Comparison of ENCODE assay signal across 13 mouse cellular contexts in the genomic region with DNA sequence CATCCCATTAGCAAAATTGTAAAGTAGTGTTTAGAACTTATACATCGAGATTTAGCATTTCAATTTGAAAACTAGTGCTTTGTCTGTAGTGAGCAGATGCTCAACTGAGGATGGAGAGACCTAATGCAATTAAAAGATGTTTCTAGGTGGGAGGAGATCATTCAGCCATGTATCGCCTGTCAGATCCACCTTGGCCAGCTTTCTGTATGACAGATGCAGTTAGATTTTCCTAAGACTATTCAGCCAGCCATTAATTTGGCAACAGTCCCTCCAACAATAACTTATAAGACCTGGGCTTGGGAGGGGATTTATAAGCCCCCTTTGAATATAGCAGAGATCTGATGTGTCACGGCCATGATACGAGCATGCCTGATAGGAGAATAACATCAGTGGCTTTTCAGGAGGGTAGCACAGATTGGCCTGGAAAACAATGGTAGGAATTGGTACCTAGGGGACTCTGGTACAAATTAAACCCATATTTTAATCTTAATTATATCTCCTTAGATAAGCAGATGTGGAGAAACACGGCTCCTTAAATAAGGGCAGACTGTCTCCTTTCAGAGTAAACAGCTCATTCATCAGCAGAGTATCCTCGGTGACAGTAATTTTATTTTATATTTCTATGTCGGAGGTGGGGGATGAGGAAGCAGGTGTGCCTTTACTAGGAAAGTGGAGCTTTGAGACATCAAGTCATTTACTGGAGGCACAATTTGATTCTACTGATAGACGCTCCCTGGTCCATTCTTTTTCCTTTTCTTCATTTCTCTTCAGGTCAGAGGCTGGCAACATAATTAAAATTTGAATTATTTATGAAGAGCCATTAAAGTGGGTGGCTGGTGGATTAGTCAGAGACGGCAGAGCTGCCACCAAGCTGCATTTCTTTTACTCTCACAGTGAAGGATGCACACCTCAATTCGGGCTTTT.
DNase-seq lines count a peak whose midpoint lies in the region; ATAC-seq lines count a peak whose summit lies in the region.
"Had no signal": no experiment of that assay in that cellular context is flagged by ENCODE, and none has a peak within 500 bp of the region (broad histone marks: within the 10 kb centered on the region; RNA-seq: fewer than 3 reads in every experiment).

No protein-coding gene starts in this region.

- peak overlapping the region; percentile 71 for H3K27ac ChIP-seq in forebrain, embryonic 12.5 days
- H3K27ac ChIP-seq in hindbrain, embryonic 13.5 days: peak overlapping the region; percentile 89
- peak overlapping the region; percentile 79 for H3K27ac ChIP-seq in midbrain, embryonic 16.5 days (ENCODE audit: low read length)
- no peak overlapping the region for H3K27ac ChIP-seq in intestine, embryonic 15.5 days
- H3K27ac ChIP-seq: embryonic facial prominence, embryonic 12.5 days; liver, embryonic 12.5 days had no signal

- H3K4me1 ChIP-seq in forebrain, embryonic 12.5 days: peaks cover 11% of the 10 kb centered on the region; the same call in 1 of the 2 replicates
- peaks cover 10% of the 10 kb centered on the region; the same call in 1 of the 2 replicates for H3K4me1 ChIP-seq in hindbrain, embryonic 13.5 days (replicated peaks)
- peaks cover 10% of the 10 kb centered on the region for H3K4me1 ChIP-seq in midbrain, embryonic 16.5 days (ENCODE audit: control insufficient read depth, insufficient read depth, low read length)
- H3K4me1 ChIP-seq in intestine, embryonic 15.5 days (replicated peaks): no peaks in the 10 kb centered on the region
- H3K4me1 ChIP-seq: embryonic facial prominence, embryonic 12.5 days; liver, embryonic 12.5 days had no signal

- H3K36me3 ChIP-seq in forebrain, embryonic 12.5 days (replicated peaks): no peaks in the 10 kb centered on the region
- H3K36me3 ChIP-seq in hindbrain, embryonic 13.5 days: no peaks in the 10 kb centered on the region
- H3K36me3 ChIP-seq in midbrain, embryonic 16.5 days (ENCODE audit: control insufficient read depth, insufficient read depth, low read length): no peaks in the 10 kb centered on the region
- no peaks in the 10 kb centered on the region for H3K36me3 ChIP-seq in intestine, embryonic 15.5 days
- H3K36me3 ChIP-seq: embryonic facial prominence, embryonic 12.5 days; liver, embryonic 12.5 days had no signal

- no peaks in the 10 kb centered on the region for H3K27me3 ChIP-seq in forebrain, embryonic 12.5 days
- H3K27me3 ChIP-seq in hindbrain, embryonic 13.5 days: no peaks in the 10 kb centered on the region
- no peaks in the 10 kb centered on the region for H3K27me3 ChIP-seq in midbrain, embryonic 16.5 days (ENCODE audit: control insufficient read depth, insufficient read depth, low read depth, low read length)
- no peaks in the 10 kb centered on the region for H3K27me3 ChIP-seq in intestine, embryonic 15.5 days (replicated peaks)
- H3K27me3 ChIP-seq: embryonic facial prominence, embryonic 12.5 days; liver, embryonic 12.5 days had no signal

- no peak overlapping the region for H3K4me2 ChIP-seq in forebrain, embryonic 12.5 days
- peak overlapping the region; percentile 26 for H3K4me2 ChIP-seq in hindbrain, embryonic 13.5 days
- peak overlapping the region; percentile 18; the same call in 1 of the 2 replicates for H3K4me2 ChIP-seq in midbrain, embryonic 16.5 days (ENCODE audit: low read length)
- no peak overlapping the region for H3K4me2 ChIP-seq in intestine, embryonic 15.5 days (replicated peaks)
- H3K4me2 ChIP-seq: embryonic facial prominence, embryonic 12.5 days; heart, embryonic 11.5 days; liver, embryonic 12.5 days had no signal

- no peak overlapping the region for H3K9ac ChIP-seq in forebrain, embryonic 12.5 days
- H3K9ac ChIP-seq in hindbrain, embryonic 13.5 days: no peak overlapping the region
- H3K9ac ChIP-seq in midbrain, embryonic 16.5 days (ENCODE audit: low read depth, low read length): no peak overlapping the region
- H3K9ac ChIP-seq in intestine, embryonic 15.5 days: no peak overlapping the region
- H3K9ac ChIP-seq: embryonic facial prominence, embryonic 12.5 days; liver, embryonic 12.5 days had no signal

- no peak overlapping the region for H3K4me3 ChIP-seq in forebrain, embryonic 12.5 days (replicated peaks)
- H3K4me3 ChIP-seq in hindbrain, embryonic 13.5 days: no peak overlapping the region
- no peak overlapping the region for H3K4me3 ChIP-seq in midbrain, embryonic 16.5 days (ENCODE audit: low read depth, low read length)
- H3K4me3 ChIP-seq in intestine, embryonic 15.5 days (replicated peaks): no peak overlapping the region
- H3K4me3 ChIP-seq: embryonic facial prominence, embryonic 12.5 days; liver, embryonic 12.5 days had no signal

- peak; percentile 54 for ATAC-seq in forebrain, embryonic 12.5 days (ENCODE audit: low FRiP score)
- ATAC-seq in hindbrain, embryonic 13.5 days (ENCODE audit: low FRiP score): peak; percentile 89
- peak; percentile 72 for ATAC-seq in midbrain, embryonic 16.5 days
- no peak for ATAC-seq in intestine, embryonic 15.5 days
- ATAC-seq: liver, embryonic 12.5 days had no signal

- DNase-seq in cerebellum, postnatal 14 days: peak; percentile 59 to 79
- no peak for DNase-seq in cerebellum, adult 11-12 months
- no peak for DNase-seq in ovary, postnatal 10 days (ENCODE audit: low spot score)
- no peak for DNase-seq in gastrocnemius, postnatal 10 days
- DNase-seq: gastrocnemius, postnatal 14 days; kidney, adult 9 months had no signal

- H3K9me3 ChIP-seq in forebrain, embryonic 12.5 days: no peaks in the 10 kb centered on the region
- no peaks in the 10 kb centered on the region for H3K9me3 ChIP-seq in hindbrain, embryonic 13.5 days
- no peaks in the 10 kb centered on the region for H3K9me3 ChIP-seq in midbrain, embryonic 16.5 days (replicated peaks; ENCODE audit: control insufficient read depth, low read length, poor library complexity, severe bottlenecking)
- no peaks in the 10 kb centered on the region for H3K9me3 ChIP-seq in intestine, embryonic 15.5 days
- H3K9me3 ChIP-seq: embryonic facial prominence, embryonic 12.5 days; liver, embryonic 12.5 days had no signal

- WGBS in forebrain, embryonic 12.5 days: 54% methylated on average over 10 of the region's 10 CpGs
- WGBS in hindbrain, embryonic 13.5 days: 31% methylated on average over 10 of the region's 10 CpGs
- 25% methylated on average over 10 of the region's 10 CpGs for WGBS in midbrain, embryonic 16.5 days
- 71% methylated on average over 10 of the region's 10 CpGs for WGBS in intestine, embryonic 15.5 days

Comparison
In these comparisons a context has a peak if more than half of its experiments do, and no peak if none do; other contexts are left out.
1. DNase-seq: peak in cerebellum, postnatal 14 days (2 of 2); none in cerebellum, adult 11-12 months (single experiment), ovary, postnatal 10 days (single experiment) and gastrocnemius, postnatal 10 days (single experiment).
2. H3K4me2 ChIP-seq: peak in hindbrain, embryonic 13.5 days (single experiment) and midbrain, embryonic 16.5 days (single experiment); none in forebrain, embryonic 12.5 days (single experiment) and intestine, embryonic 15.5 days (single experiment).